Mouse (Mus musculus) liver, postnatal 0 days (tissue): ENCODE data around the gene Tma16.

Experiments used
- CTCF ChIP-seq: sonication (generic); IDR thresholded peaks from 2 replicates; pipeline ENCODE4 v1.5.1; 2016; ENCODE audit warnings: antibody characterized with exemption, low read depth
- EP300 ChIP-seq: IDR thresholded peaks from 2 replicates; pipeline ENCODE4 v1.6.1; 2016; ENCODE audit warnings: antibody characterized with exemption, low read depth, mild to moderate bottlenecking

- TF ChIP-seq CTCF (no peak), EP300 (peak; percentile 45; the same call in 1 of the 2 replicates)
Observed at GRCm38 (mm10) chr8:66486084-66486763, at the start of gene Tma16.
